Mouse (Mus musculus): ENCODE measurements at regions not wholly inside any gene's neighbourhood (a gene's known extent, or its start where the extent isn't known, plus 50 kb on each side); places are given as distances from the start of the nearest gene placed in this dataset.

DNA sequence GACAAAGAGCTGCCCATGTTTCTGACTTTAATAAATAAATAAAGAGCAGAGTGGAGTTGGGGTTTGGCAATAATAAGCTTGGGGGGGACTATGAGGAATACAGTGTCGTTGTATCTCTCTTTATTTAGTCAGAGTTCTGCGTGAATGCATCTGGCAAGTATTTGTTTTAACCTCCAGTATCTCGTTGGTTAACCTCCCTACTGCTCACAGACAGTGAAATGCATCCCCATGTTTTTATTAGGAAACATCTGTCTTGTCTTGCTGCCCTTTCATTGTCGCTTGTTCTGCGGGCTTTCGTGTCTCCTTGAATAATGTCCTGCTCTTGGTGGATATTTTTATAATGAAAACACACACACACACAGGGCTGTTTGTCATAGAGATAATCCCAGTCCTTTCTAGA, 118.8 kb upstream of the Ccdc54 start:
- no peak for DNase-seq (ENCODE audit: low read depth, low spot score)

GRCm38 (mm10) chr16:50707906-50708305, 117.0 kb upstream of the Ccdc54 start:
- DNase-seq (ENCODE audit: low read depth, low spot score) = no peak

- no peak for DNase-seq (ENCODE audit: low read depth, low spot score)
These were observed 115.0 kb upstream of the Ccdc54 start for GRCm38 (mm10) chr16:50705921-50706320.

DNA sequence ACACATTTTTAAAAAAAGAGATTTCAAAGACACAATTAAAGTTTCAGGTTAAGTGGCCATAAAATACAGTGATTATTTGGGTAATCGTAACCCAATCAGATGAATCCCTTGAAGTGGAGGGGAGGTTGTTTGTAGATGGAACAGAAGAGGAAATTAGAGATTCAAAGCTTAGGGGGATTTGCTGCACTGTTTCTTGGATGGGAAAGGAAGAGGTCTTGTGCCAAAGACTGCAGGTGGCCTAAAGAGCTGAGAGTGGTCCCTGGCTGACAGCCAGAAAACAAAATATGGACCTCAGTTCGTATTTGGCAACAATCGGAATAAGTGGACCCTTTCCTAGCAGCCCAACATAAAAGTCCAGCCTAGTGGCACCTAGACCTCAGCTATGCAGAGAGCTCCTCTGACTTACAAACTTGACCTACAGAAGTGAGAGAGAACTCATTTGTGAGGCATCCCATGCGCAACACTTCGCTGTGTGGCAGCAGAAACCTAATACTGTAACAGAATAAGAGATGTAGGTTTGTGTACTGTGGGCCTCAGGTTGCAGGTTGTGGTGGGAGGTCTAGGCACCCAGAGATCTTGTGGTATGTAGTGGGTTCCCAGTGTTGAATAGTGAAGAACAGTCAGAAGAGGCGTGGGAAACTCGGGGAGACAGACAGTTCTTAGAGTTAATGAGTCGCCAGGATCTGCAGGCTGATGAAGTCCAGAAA, 110.0 kb upstream of the Ccdc54 start:
- DNase-seq (ENCODE audit: low read depth, low spot score) = no peak

GRCm38 (mm10) chr16:50700123-50700522, 109.2 kb upstream of the Ccdc54 start:
- no peak for DNase-seq (ENCODE audit: low read depth, low spot score)

DNA sequence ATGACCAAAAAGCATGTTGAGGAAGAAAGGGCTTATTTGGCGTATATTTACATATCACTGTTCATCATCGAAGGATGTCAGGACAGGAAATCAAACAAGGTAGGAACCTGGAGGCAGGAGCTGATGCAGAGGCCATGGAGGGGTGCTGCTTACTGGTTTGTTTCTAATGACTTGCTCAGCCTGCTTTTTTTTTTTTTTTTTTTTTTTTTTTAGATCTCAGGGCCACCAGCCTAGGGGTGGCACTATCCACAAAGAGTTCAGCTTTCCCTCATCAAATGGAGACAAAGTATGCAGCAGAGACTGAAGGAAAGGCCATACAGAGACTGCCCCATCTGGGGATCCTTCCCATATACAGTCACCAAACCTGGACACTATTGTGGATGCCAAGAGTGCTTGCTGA, 106.8 kb upstream of the Ccdc54 start:
- no peak for DNase-seq (ENCODE audit: low read depth, low spot score)

- no peak for DNase-seq (ENCODE audit: low read depth, low spot score)
These were observed 105.1 kb upstream of the Ccdc54 start for GRCm38 (mm10) chr16:50696052-50696451.

DNA sequence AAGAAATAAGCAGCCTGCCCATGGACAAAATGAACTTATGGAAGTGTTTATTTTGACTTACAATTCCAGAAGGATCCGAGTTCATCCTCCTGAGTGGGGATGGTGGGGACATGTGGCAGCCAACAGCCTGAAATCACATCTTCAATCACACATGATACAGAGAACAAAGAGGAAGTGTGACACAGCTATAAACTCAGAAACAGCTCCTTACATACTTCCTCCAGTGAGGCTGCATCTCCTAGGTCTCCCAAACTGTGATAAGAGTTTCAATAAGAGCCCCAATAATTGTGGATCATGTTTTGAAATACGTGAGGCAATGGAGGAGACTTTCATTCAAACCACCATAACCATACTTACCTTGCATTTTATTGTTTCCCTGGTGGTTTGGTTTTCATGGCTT, 103.1 kb upstream of the Ccdc54 start:
- DNase-seq (ENCODE audit: low read depth, low spot score) = no peak

GRCm38 (mm10) chr16:50690818-50691217, 99.9 kb upstream of the Ccdc54 start:
- no peak for DNase-seq (ENCODE audit: low read depth, low spot score)

DNA sequence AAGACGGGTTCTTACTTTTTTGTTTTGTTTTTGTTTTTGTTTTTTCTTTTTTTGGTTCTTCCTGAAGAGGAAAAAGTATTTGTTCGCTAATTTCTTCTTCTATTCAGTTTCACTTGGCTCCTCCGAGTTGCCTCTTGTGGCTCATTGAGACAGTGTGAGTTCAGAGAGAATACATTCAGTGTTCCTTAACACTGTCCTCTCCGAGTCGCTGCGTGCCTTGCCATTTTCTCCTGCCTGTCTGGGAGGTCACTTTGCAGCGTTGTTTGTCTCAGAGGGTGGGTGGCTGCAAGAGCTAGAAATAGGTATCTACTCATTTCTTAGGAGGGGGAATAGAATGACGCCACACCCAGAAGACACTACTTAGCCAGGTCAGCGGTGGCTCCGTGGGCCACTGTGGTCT, 98.6 kb upstream of the Ccdc54 start:
- DNase-seq (ENCODE audit: low read depth, low spot score) = no peak

- peak; percentile 3 for DNase-seq (ENCODE audit: low read depth, low spot score)
These were observed 98.0 kb upstream of the Ccdc54 start for GRCm38 (mm10) chr16:50688818-50689506.

GRCm38 (mm10) chr16:50679698-50680097, 88.7 kb upstream of the Ccdc54 start:
- no peak for DNase-seq (ENCODE audit: low read depth, low spot score)

DNA sequence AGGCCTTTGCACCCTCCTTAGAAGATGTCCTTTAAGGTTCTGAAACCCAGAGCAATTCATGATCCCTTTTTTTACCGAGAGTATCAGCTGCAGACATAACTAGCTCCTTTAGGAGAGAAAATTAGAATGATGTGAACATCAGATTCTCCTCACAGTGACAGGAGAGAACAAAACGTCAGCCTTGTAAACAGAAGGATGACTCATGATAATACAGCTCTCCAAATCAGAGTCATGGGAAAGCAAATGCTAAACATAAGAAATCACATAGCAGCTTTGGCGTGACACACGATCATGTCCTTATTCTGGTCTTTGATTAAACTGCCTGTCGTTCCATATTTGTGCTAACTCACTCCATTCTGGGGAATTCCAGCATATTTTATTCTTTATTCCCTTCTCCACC, 82.4 kb upstream of the Ccdc54 start:
- DNase-seq (ENCODE audit: low read depth, low spot score) = no peak

- peak; percentile 6 for DNase-seq (ENCODE audit: low read depth, low spot score)
These were observed 81.8 kb upstream of the Ccdc54 start for GRCm38 (mm10) chr16:50672713-50673112.

DNA sequence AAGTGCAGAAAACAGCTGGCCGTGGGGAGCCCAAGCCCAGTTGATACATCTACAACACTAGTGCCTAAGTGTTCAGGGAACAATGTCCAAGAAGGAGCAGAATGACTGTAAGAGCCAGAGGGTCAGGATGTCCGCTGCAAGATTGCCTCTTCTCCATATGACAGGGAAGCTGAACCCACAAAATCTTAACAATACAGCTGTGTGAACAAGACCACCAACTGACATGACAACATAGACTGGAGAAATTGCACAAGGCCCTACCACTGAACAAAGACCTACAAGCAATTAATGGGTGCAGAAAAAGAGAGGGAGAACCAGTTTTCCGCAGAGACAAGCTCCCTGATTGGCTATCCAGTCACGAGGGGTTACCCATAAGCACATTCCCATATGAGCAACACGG, 80.2 kb upstream of the Ccdc54 start:
- DNase-seq (ENCODE audit: low read depth, low spot score) = no peak

DNA sequence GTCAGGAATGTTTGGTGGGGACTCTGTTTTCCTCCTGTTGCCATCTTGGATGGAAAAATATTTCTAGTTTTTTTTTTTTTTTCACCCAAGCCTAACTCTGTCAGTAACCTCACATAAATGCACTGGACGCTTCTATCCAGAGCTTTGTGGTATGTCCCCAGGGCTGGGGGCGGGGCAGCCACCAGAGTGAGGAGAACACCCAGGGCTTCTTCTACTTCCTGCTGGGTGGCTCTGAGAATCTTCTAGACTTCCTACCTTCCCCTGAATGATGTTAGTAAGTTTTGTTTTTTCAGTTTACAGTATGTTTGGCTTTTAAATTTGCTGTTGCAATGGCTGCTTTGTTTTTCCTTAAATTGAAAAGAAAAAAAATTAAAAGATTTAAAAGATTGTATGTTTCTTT, 73.3 kb upstream of the Ccdc54 start:
- no peak for DNase-seq (ENCODE audit: low read depth, low spot score)

All from CD4-positive, CD25-positive, alpha-beta regulatory T cell, adult 2 months (primary cell).